Mouse (Mus musculus): ENCODE results near the gene Dapk1. TPM values are rescaled to one million over a fixed set of nuclear protein-coding genes. Genes with fewer than 3 reads are reported as not detected.

Dapk1 gene
- polyA plus RNA-seq, 2 experiments from 2014 or later: 1.4 to 1.8 TPM

GRCm38 (mm10) chr13:60743381-60744077 is 141.8 kb downstream of the Dapk1 start:
- no peak for ATAC-seq

- peak; percentile 85 for ATAC-seq
These were observed 142.3 kb downstream of the Dapk1 start for GRCm38 (mm10) chr13:60744078-60744460.

GRCm38 (mm10) chr13:60744736-60745135 is 143.0 kb downstream of the Dapk1 start:
- ATAC-seq: no peak

- ATAC-seq: no peak
These were observed 143.6 kb downstream of the Dapk1 start for GRCm38 (mm10) chr13:60745358-60745757.

- peak; percentile 42 for ATAC-seq
These were observed 144.5 kb downstream of the Dapk1 start for GRCm38 (mm10) chr13:60746271-60746670.

GRCm38 (mm10) chr13:60747201-60747600 is 145.5 kb downstream of the Dapk1 start:
- ATAC-seq: no peak

- ATAC-seq: peak; percentile 30
These were observed 146.8 kb downstream of the Dapk1 start for GRCm38 (mm10) chr13:60748556-60748955.

- no peak for ATAC-seq
These were observed 149.2 kb downstream of the Dapk1 start for GRCm38 (mm10) chr13:60750930-60751329.

- ATAC-seq: no peak
These were observed 151.5 kb downstream of the Dapk1 start for GRCm38 (mm10) chr13:60753216-60753615.

GRCm38 (mm10) chr13:60755251-60755650 is 153.5 kb downstream of the Dapk1 start:
- no peak for ATAC-seq

- no peak for ATAC-seq
These were observed 155.5 kb downstream of the Dapk1 start for GRCm38 (mm10) chr13:60757292-60757691.

- no peak for ATAC-seq
These were observed 157.4 kb downstream of the Dapk1 start for GRCm38 (mm10) chr13:60759136-60759535.

- ATAC-seq: no peak
These were observed 158.6 kb downstream of the Dapk1 start for GRCm38 (mm10) chr13:60760392-60760791.

GRCm38 (mm10) chr13:60761161-60761560 is 159.4 kb downstream of the Dapk1 start:
- ATAC-seq: no peak

GRCm38 (mm10) chr13:60780534-60780933 is 178.8 kb downstream of the Dapk1 start:
- no peak for ATAC-seq

- ATAC-seq: no peak
These were observed 181.6 kb downstream of the Dapk1 start for GRCm38 (mm10) chr13:60783301-60783700.

- ATAC-seq: no peak
These were observed 184.5 kb downstream of the Dapk1 start, which contains the start of gene BC051665 for GRCm38 (mm10) chr13:60786264-60786663. TSS of gene BC051665 (minus strand) at chr13:60786364.

GRCm38 (mm10) chr13:60789466-60789865 is 187.7 kb downstream of the Dapk1 start:
- ATAC-seq: no peak

GRCm38 (mm10) chr13:60802749-60803148 is 201.0 kb downstream of the Dapk1 start, which contains the start of gene Ctsll3:
TSS of gene Ctsll3 (minus strand) at chr13:60802849.
- ATAC-seq: no peak

GRCm38 (mm10) chr13:60809690-60810089 is 207.9 kb downstream of the Dapk1 start:
- ATAC-seq: no peak

- no peak for ATAC-seq
These were observed 211.0 kb downstream of the Dapk1 start for GRCm38 (mm10) chr13:60812768-60813167.
